Mouse (Mus musculus) forebrain, embryonic 14.5 days (tissue): Measurements from ENCODE around the gene Ighmbp2. TPM values are rescaled to one million over a fixed set of nuclear protein-coding genes. Genes with fewer than 3 reads are reported as not detected.
A peak's percentile ranks its signal among the peaks of the same experiment; 100 is the strongest.

Experiments used
- ATAC-seq: fragments of 200-750 bp; cut with Nextera tagmentation; 2 replicates; pipeline ENCODE4 v1.8.0; 2017; ENCODE audit warnings: mild to moderate bottlenecking, moderate library complexity
- DNase-seq: peaks from one replicate; pipeline ENCODE4 v3.0.0-alpha.2; 2015; ENCODE audit warnings: low spot score
- H3K27ac ChIP-seq: fragments of 300-500 bp; sonication (generic); 2 replicates; pipeline ENCODE4 v1.5.1; 2014; ENCODE audit warnings: low read depth, mild to moderate bottlenecking, control low read depth, low read length, moderate library complexity
- H3K27me3 ChIP-seq: fragments of 300-500 bp; sonication (generic); replicated peaks from 2 replicates; pipeline ENCODE4 v1.6.1; 2014; ENCODE audit warnings: low read length, control low read depth, mixed read lengths; ENCODE audit not compliant: control insufficient read depth, insufficient read depth
- H3K36me3 ChIP-seq: fragments of 300-500 bp; sonication (generic); 2 replicates; pipeline ENCODE4 v1.6.1; 2014; ENCODE audit warnings: low read length, control low read depth; ENCODE audit not compliant: control insufficient read depth, insufficient read depth
- H3K4me1 ChIP-seq: fragments of 300-500 bp; sonication (generic); 2 replicates; pipeline ENCODE4 v1.6.1; 2014; ENCODE audit warnings: antibody characterized with exemption, low read length, control low read depth; ENCODE audit not compliant: control insufficient read depth, insufficient read depth
- H3K4me2 ChIP-seq: fragments of 300-500 bp; sonication (generic); 2 replicates; pipeline ENCODE4 v1.6.1; 2014; ENCODE audit warnings: mild to moderate bottlenecking, control low read depth, low read length
- H3K4me3 ChIP-seq: fragments of 300-500 bp; sonication (generic); 2 replicates; pipeline ENCODE4 v1.5.1; 2014; ENCODE audit warnings: low read depth, low read length, control low read depth
- H3K9ac ChIP-seq: fragments of 300-500 bp; sonication (generic); 2 replicates; pipeline ENCODE4 v1.6.1; 2014; ENCODE audit warnings: mild to moderate bottlenecking, low read length, control low read depth, moderate library complexity
- H3K9me3 ChIP-seq: fragments of 300-500 bp; sonication (generic); replicated peaks from 2 replicates; pipeline ENCODE4 v1.6.1; 2016; ENCODE audit warnings: low read length, control low read depth, mixed read lengths; ENCODE audit not compliant: control insufficient read depth
- WGBS: fragments of 180-500 bp; shearing (Covaris S2); extraction: QIAGEN DNeasy Blood & Tissue Kit; methylation state at CpG from one replicate; pipeline ENCODE4 v1.1.7; 2014; 5-methylcytosine and 5-hydroxymethylcytosine counted together
- polyA plus RNA-seq: library from polyadenylated mRNA; unstranded; fragments of >200 nt; fragmentation: Nextera tagmentation; extraction: Ambion mirVana; gene quantifications from 2 replicates; pipeline ENCODE4 v1.2.1, GENCODE M21; 2014

Gene Ighmbp2
- polyA plus RNA-seq, 1 experiment from 2014 or later = 7.0 TPM

DNA sequence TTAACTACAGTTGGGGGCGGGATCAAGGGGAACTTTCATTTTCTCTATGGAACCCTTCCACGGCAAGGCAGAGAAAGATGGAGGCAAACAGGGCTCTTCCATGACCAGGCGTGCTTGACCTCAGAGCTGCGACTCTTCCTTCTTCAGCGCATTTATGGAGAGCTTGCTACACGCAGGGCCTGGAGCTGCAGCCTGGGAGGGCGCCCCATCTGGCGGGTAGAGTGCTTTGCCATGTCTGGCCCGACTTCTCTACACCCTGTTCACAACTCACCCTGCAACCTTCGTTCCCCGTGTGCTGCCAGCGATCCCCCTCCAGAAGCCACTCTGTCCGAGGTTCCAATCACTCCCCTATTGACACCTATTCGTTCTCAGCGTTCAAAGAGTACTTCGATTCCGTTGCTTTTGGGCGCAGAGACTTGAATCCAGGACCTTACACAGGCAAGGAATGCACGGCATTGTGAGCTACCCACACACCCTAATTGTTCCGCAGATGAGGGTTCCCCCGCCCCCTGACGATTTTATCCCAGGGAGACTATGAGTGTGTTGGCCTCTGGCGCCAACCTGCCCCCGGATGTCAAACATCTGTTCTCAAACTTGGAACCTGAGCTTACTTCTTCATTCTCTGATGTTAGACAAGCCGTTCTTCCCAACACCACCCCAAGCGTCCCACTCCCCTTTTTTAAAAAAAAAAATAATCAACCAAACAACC is 39.6 kb upstream of the Ighmbp2 start, which contains the start of gene Cpt1a:
Cpt1a (plus strand) TSS at position 74 of the 709 bp plus-strand sequence.
- no peaks in the 10 kb centered on the region for H3K9me3 ChIP-seq
- peak within 1 kb of the TSS; percentile 87 for H3K4me2 ChIP-seq
- H3K4me1 ChIP-seq = peaks cover 20% of the 10 kb centered on the region
- no peak within 1 kb of the TSS for H3K27ac ChIP-seq
- peak; percentile 22 for DNase-seq
- H3K4me3 ChIP-seq = peak within 1 kb of the TSS; percentile 50
- WGBS = 6% methylated on average over 26 of the region's 26 CpGs
- H3K9ac ChIP-seq = peak within 1 kb of the TSS; percentile 66
- no peaks in the 10 kb centered on the region for H3K36me3 ChIP-seq
- H3K27me3 ChIP-seq = peaks cover 25% of the 10 kb centered on the region
- ATAC-seq = no peak

DNA sequence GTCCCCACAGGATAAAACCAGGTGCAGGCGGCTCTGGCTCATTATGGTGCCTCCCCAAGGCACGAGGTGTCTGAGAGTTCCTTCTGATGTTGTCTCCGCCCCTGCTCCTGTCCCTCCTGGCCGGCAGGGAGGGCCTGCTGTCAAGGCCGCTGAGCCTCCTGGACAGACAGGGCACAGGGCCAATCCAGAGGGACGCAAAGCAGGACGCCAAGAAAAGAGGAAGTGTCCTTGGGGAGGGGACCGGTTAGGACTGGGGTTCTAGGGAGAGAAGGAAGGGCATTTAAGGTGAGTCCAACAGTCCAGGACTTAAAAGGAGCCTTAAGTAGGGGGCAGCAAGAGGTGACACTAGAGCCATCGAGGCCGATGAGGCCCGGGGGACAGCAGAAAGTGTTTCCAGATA is 38.8 kb upstream of the Ighmbp2 start:
- DNase-seq = peak; percentile 7
- H3K9me3 ChIP-seq = no peaks in the 10 kb centered on the region
- no peak for ATAC-seq
- H3K9ac ChIP-seq = no peak overlapping the region
- peaks cover 25% of the 10 kb centered on the region for H3K27me3 ChIP-seq
- H3K4me1 ChIP-seq = peaks cover 20% of the 10 kb centered on the region
- H3K36me3 ChIP-seq = no peaks in the 10 kb centered on the region
- WGBS = 13% methylated on average over 11 of the region's 11 CpGs
- no peak overlapping the region for H3K4me2 ChIP-seq
- H3K4me3 ChIP-seq = no peak overlapping the region
- no peak overlapping the region for H3K27ac ChIP-seq

- WGBS = 80% methylated on average over 3 of the region's 3 CpGs
Observed at GRCm38 (mm10) chr19:3320801-3321200, 38.0 kb upstream of the Ighmbp2 start.

GRCm38 (mm10) chr19:3320086-3320485 is 37.3 kb upstream of the Ighmbp2 start:
- Histone ChIP-seq H3K27me3 (peaks cover 25% of the 10 kb centered on the region), H3K9me3 (no peaks in the 10 kb centered on the region), H3K9ac (no peak overlapping the region), H3K36me3 (no peaks in the 10 kb centered on the region), H3K4me2 (no peak overlapping the region), H3K4me1 (peaks cover 11% of the 10 kb centered on the region), H3K27ac (no peak overlapping the region), H3K4me3 (no peak overlapping the region)
- no peak for ATAC-seq
- no peak for DNase-seq
- 84% methylated on average over 7 of the region's 7 CpGs for WGBS

More at GRCm38 (mm10) chr19:3320801-3321200, 38.0 kb upstream of the Ighmbp2 start:
- Histone ChIP-seq H3K9ac (no peak overlapping the region), H3K9me3 (no peaks in the 10 kb centered on the region), H3K36me3 (no peaks in the 10 kb centered on the region), H3K27ac (no peak overlapping the region), H3K4me1 (peaks cover 13% of the 10 kb centered on the region), H3K27me3 (peaks cover 25% of the 10 kb centered on the region), H3K4me3 (no peak overlapping the region), H3K4me2 (no peak overlapping the region)
- ATAC-seq (no peak), DNase-seq (no peak)

DNA sequence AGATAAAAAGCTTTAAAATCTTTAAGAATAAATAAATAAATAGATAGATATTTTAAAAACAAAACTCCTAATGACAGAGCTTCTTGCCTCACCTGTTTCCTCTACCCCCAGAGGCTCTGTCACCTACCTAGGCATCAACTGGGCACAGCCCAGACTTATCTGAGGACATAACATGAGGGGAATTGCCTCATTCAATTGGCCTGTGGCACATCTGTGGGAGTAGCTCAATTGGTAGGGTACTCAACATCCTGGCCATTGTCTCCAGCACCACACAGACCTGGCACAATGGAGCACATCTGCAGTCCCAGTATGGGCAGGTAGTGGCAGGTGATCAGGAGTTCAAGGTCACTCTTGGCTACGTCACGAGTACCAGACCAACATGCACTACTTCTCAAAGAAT is 36.5 kb upstream of the Ighmbp2 start:
- H3K4me3 ChIP-seq = no peak overlapping the region
- no peak for ATAC-seq
- 89% methylated on average over 2 of the region's 2 CpGs for WGBS
- H3K27ac ChIP-seq = no peak overlapping the region
- no peak overlapping the region for H3K9ac ChIP-seq
- no peak overlapping the region for H3K4me2 ChIP-seq
- H3K9me3 ChIP-seq = no peaks in the 10 kb centered on the region
- peaks cover 9% of the 10 kb centered on the region for H3K4me1 ChIP-seq
- no peaks in the 10 kb centered on the region for H3K36me3 ChIP-seq
- H3K27me3 ChIP-seq = peaks cover 25% of the 10 kb centered on the region
- no peak for DNase-seq

DNA sequence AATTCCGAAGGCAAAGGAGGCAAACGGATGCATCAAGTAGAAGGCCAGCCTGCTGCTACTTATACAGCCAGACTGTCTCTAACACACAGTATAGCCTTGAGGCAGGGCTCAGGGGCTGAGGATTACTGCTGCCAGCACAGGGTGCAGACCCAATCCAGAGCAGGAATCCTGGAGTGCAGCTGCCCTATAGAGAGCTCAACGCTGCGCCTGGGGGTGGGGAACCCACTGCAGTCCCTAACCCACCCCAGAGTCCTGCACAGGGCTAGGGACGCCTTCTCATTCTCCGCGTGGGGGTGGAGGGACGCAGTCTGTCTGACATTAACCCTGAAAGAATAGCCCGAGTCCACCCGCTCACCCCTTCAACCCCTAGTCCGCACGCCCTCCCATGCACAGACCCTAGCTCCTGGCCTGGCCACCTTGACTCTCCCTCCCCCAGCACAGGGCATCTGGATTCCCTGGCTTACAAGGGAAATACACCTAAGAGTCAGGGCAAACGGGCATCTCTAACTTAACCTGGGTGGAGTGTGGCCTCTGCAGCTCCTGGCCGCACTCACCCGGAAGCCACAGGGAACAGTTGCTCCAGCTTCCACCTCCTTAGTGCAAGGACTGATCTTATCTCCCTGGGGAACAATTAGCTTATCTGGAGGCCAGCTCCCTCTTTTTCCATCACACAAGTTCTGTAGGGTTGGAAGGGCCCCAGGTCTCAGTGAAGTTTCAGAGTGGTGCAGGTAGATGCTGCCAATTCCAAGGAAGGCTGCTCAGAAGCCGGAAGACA is 24.5 kb upstream of the Ighmbp2 start:
- Histone ChIP-seq H3K36me3 (no peaks in the 10 kb centered on the region), H3K4me1 (no peaks in the 10 kb centered on the region), H3K9me3 (no peaks in the 10 kb centered on the region), H3K27ac (no peak overlapping the region), H3K4me3 (no peak overlapping the region), H3K9ac (no peak overlapping the region), H3K4me2 (no peak overlapping the region), H3K27me3 (no peaks in the 10 kb centered on the region)
- ATAC-seq (no peak), DNase-seq (no peak)
- 47% methylated on average over 16 of the region's 16 CpGs for WGBS

GRCm38 (mm10) chr19:3304017-3304416 is 21.2 kb upstream of the Ighmbp2 start:
- Histone ChIP-seq H3K9me3 (no peaks in the 10 kb centered on the region), H3K27ac (no peak overlapping the region), H3K4me2 (no peak overlapping the region), H3K27me3 (no peaks in the 10 kb centered on the region), H3K9ac (no peak overlapping the region), H3K4me1 (no peaks in the 10 kb centered on the region), H3K36me3 (no peaks in the 10 kb centered on the region), H3K4me3 (no peak overlapping the region)
- ATAC-seq (no peak), DNase-seq (no peak)
- 80% methylated on average over 4 of the region's 4 CpGs for WGBS

GRCm38 (mm10) chr19:3297775-3298174 is 15.0 kb upstream of the Ighmbp2 start:
- H3K9ac ChIP-seq = no peak overlapping the region
- no peak overlapping the region for H3K27ac ChIP-seq
- no peaks in the 10 kb centered on the region for H3K9me3 ChIP-seq
- WGBS = 87% methylated on average over 7 of the region's 7 CpGs
- no peak overlapping the region for H3K4me2 ChIP-seq
- H3K27me3 ChIP-seq = no peaks in the 10 kb centered on the region
- H3K4me1 ChIP-seq = no peaks in the 10 kb centered on the region
- no peak overlapping the region for H3K4me3 ChIP-seq
- H3K36me3 ChIP-seq = no peaks in the 10 kb centered on the region
- DNase-seq = no peak
- ATAC-seq = no peak

DNA sequence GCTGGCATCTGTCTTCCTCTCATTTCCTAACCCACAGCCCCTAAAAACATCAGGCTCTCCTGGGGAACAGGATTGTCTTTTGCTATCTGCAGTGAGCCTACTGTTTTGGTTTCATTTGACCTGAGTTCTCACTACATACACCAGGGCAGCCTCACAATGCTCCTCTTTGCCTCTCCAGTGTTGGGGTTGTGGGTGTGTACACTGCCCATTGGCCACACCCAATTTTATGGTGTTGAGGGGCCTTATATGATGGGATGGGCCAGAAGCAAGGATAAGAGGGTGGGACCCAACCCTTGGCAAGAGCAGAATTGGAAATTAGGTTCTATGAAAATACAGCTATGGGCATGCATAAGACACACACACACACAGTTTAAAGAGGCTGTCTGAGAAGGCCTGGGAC is 14.2 kb upstream of the Ighmbp2 start:
- no peaks in the 10 kb centered on the region for H3K27me3 ChIP-seq
- ATAC-seq = no peak
- no peaks in the 10 kb centered on the region for H3K9me3 ChIP-seq

More for the DNA sequence above, 14.2 kb upstream of the Ighmbp2 start:
- Histone ChIP-seq H3K4me3 (no peak overlapping the region), H3K36me3 (0 out of 2 replicates have a peak, but pooled peaks cover 3% of the 10 kb centered on the region), H3K4me2 (no peak overlapping the region), H3K27ac (no peak overlapping the region), H3K9ac (no peak overlapping the region), H3K4me1 (no peaks in the 10 kb centered on the region)
- DNase-seq = no peak
